Mouse (Mus musculus): Measurements from ENCODE around the gene Idh3b.

Gene Idh3b

DNA sequence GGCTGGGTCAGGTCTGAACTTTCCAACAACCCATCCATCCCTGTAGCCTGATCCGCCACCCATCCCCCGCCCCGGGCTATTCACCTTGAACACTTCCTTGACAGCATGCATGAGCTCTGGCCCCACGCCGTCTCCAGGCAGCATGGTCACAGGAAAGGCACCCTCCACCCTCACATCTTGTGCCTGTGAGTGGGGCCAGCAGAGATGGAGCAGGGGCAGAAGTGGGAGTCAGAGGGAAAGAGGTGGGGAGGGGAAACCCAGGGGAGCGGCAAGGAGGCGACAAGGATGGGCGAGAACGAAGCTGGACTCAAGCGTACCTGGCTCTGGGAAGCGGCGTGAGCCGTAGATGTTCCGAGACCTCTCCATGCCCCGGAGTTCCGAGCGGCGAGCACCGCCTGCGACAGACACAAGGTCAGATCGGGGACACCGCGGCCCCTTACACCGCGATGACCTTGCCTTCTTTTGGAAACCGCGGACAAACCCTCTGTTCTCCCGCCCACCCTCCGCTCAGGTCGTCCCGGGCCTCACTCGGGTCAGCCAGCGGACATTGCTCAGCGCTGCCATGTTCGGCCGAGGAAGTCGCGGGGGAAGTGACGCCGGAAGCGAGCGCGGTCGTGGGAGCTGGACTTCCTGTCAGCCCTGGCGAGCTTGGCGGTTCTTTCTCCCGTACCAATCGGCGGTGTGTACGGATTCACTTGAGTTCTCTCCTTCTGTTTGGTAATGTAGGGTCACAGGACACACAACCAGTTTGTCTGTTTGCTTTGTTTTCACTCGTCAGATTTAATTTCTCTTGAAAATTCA lies at the start of gene Idh3b:
TSS of gene Idh3b (minus strand) at position 694 of the 801 bp plus-strand sequence.
- DNase-seq (ENCODE audit: low read depth) = peak; percentile 76

DNA sequence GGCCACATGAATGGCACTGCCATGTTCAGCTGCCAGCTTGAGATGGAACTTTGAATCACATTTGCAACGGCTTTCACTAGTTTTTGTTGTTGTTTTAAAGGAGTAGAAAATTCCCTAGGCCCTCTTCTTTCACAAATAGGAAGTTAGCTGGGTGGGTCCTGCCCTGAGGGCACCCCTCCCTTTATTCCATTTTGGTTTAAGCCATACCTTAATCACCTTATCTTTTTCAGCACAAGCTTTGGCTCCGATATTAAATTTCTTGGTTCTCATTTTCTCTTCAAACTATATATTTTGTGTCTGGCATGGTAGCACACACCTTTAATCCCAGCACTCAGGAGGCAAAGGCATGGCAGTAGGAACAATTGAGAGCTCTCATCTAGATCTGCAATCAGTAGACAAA lies 45.2 kb upstream of the Idh3b start:
- DNase-seq (ENCODE audit: low read depth) = no peak

GRCm38 (mm10) chr2:130327057-130327456 lies 42.7 kb upstream of the Idh3b start:
- peak; percentile 4 for DNase-seq (ENCODE audit: low read depth)

- no peak for DNase-seq (ENCODE audit: low read depth)
Observed at GRCm38 (mm10) chr2:130303014-130303413, 18.7 kb upstream of the Idh3b start.

DNA sequence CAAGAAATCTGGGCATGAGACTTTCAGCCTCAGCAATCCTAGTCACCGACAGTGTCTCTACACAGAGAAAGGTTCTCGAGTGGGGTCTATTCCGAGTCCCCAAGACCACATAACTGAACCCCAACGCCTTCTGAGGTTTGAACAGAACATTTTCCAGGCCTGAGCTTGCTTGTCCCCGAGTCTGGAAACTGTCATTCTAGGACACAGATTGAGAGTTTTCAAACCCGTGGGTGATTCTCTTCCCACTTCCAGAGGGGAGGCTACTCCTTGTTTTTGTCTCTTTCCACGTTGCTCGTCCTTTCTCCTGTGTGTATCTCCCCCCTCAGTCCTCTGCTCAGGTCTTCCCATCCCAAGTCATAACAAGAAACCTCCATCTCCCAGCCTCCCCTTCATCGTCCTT lies 13.2 kb upstream of the Idh3b start:
- DNase-seq (ENCODE audit: low read depth) = no peak

DNA sequence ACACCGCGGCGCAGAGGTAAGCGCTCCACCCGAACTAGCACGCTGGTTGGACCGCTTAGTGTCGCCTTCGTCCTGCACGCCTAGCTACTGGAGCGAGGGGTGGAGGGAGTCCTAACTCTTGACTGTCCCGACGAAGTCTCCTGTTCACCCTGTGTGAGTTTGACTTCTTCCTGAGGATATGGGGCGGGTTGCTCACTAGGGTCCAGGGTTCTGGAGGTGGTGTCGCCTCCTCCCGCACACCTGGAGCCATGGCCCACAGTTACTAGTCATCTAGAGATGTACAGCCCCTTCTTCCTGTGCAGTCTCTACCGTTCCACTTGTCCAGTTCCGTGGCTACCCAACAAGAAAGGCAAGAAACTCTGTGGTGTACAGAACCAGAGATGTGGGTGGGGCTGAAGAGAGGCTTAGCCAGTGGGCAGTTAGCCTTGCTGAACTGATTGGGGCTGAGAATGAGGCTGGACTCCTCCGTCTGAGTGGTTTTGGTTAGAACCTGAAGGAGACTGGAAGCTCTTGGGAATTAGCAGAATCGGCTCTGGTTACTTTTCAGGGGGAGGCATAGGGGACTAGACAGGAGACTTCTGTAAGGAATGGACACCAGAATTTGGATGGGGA lies 11.9 kb upstream of the Idh3b start:
- no peak for DNase-seq (ENCODE audit: low read depth)

DNA sequence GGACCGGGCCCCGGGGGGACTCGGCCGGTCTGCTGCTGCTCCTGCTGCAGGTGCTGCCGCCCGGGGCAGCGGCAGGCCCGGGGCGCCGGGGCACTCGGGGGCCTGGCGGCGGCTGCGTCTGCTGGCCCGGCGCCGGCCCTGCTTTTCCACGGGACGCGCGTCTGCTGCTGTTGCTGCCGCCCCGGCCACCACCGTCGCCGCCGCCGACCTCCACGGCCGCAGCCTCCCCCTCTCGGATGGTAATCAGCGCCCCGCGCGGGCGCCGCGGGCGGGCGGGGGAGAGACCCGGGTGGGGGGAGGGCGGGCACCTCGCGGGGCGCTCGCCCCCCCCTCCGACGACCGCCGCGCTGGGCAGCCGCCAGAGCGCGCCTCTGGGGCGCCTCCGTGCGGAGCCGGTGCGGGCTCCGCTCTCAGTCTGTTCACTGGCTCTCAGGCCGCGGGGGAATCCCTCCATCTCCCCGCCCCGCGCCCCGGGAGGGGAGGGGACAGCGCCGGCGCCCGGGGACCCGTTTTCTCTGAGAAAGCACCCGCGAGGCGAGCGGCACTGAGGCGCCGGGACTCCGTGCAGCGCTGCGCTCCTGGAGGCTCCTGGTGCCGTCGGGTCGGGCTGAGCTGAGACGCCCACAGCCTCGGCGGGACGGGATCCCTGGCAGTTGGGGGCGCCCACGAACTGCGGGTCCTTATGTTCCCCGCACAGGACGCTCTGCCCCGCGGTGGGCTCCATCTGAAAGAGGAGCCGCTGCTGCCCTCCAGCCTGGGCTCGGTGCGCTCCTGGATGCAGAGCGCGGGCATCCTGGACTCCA lies 11.2 kb upstream of the Idh3b start:
- no peak for DNase-seq (ENCODE audit: low read depth)

DNA sequence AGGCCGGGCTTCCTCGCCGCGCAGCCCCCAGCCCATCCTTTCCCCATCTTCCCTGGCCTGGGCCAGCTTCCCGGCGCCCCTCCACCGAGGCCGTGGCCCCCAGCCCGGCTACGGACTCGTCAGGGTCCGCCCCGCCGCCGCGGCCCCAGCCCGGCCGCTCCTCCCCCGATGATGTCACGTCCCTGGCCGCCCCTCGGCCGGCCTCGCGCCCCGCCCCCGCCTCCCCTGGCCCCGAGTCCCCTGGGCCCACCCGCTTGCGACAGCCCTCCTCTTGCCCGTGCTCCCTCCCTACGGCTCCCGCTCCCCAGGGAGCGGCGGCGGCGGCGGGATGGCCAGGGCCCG lies 10.6 kb upstream of the Idh3b start, which contains the start of gene Ebf4:
TSS of gene Ebf4 (plus strand) at position 234 of the 342 bp plus-strand sequence.
- DNase-seq (ENCODE audit: low read depth) = no peak

DNA sequence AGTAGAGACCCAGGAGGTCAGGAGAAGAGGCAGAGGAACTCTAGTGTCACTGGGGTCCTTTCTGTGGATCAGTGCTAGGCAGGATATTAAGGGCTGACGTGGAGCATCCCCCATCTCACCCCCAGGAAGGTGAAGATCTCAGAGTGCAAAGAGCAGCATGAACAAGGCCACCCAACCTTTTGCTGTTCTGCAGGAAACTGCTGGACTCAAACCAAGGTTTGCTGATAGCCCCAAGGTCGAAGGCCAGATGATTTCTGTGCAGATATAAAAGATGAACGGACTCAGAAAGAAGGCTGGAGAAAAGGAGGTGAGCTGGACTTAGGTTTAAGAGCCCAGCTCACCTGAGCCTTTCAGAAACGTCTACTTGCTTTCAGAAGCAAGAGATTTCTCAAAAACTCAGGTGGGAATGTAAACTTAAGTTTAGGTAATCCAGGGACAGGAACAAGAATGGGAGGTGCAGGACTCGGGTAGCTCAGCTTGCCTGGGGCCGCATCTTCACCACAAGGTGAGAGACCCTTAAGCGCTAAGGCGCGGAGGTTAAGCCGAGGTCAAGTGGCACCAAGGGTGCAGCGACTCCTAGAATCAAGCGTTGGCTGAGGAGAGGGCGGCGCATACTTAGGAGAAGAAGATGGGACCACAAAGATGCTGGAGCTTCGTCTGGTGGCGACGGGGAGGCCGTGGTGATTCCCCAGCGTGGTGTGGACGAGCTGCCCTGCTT lies 10.0 kb upstream of the Idh3b start:
- DNase-seq (ENCODE audit: low read depth) = no peak

DNA sequence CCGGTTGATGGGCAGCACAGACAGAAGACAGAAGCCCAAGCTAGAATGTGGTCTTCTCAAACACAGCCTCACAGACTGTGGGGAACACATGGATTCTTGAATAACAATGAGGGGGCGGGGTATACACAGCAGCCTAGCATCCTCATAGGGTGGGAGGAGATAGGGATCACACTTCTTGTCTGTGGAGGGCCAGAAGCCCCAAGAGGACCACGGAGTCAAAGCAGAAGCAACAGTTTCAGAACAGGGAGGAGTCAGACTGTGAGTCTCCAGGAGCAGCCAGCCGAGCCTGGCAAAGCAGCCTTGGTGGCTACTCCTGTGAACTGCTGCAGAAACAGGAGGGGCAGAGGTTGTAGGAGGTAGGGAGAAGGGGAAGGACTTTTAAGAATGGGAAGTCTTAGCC lies 9.1 kb upstream of the Idh3b start:
- no peak for DNase-seq (ENCODE audit: low read depth)

- no peak for DNase-seq (ENCODE audit: low read depth)
Observed at GRCm38 (mm10) chr2:130293009-130293408, 8.7 kb upstream of the Idh3b start.

DNA sequence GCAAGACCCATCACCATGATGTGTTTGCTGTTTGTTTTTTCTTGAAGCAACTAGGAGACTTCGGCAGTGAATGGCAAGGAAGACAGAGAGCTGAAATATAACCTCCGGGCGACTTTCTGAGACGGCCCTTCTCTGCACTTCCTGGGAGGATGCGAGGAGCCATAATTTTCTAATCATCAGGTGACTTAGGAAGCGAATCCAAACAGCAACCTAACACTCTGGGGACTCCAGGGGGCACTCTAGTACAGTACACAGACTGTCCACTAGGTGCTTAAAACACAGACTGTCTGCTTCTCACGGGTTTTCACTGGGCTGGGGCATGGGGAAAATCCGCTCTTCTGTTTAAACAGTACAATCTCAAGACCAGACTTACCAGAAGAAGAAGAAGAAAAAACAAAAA lies 7.1 kb upstream of the Idh3b start:
- peak; percentile 63 for DNase-seq (ENCODE audit: low read depth)

GRCm38 (mm10) chr2:130289086-130289485 lies 4.7 kb upstream of the Idh3b start:
- DNase-seq (ENCODE audit: low read depth) = no peak

GRCm38 (mm10) chr2:130280818-130281217 lies 3.5 kb downstream of the Idh3b start:
- no peak for DNase-seq (ENCODE audit: low read depth)

- no peak for DNase-seq (ENCODE audit: low read depth)
Observed at GRCm38 (mm10) chr2:130280224-130280623, 4.1 kb downstream of the Idh3b start.

GRCm38 (mm10) chr2:130279600-130280091 lies 4.7 kb downstream of the Idh3b start:
- DNase-seq (ENCODE audit: low read depth) = no peak

DNA sequence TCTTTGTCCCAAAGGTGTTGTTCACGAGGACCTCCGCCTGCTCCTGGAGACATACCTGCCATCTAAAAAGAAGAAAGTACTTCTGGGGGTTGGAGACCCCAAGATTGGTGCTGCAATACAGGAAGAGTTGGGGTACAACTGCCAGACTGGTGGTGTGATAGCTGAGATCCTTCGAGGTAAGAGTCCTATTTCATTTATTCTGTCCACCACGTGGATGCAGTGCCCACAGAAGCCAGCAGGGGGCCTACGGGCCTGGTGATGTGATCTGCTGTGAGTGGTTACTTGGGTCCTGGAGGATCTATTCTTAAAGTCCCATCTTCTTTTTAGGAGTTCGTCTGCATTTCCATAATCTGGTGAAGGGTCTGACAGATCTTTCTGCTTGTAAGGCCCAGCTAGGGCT lies 8.7 kb downstream of the Idh3b start:
- peak; percentile 86 for DNase-seq (ENCODE audit: low read depth)

DNA sequence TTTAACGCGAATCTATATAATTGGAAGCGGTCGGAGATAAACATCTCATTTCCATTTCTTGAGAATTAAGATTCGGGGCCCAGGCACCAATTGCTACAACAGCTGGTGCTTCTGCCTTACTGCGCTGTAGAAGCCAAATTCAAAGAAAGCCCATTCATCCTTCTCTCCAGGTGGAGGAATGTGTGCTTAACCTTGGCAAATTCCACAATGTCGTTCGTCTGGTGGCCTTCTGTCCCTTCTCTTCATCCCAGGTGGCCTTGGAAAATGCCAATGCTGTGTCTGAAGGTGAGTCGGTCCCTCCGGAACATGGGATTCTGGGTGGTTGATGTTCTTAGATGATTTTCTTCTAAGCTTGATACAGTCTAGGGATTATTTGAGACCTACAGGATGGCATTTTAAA lies 9.5 kb downstream of the Idh3b start:
- DNase-seq (ENCODE audit: low read depth) = no peak

GRCm38 (mm10) chr2:130274149-130274861 lies 10.0 kb downstream of the Idh3b start, which contains the start of gene Nop56:
Gene Nop56, plus strand, starts transcription at chr2:130274430.
- DNase-seq (ENCODE audit: low read depth) = peak; percentile 94

- DNase-seq (ENCODE audit: low read depth) = no peak
Observed at GRCm38 (mm10) chr2:130273732-130274131, 10.6 kb downstream of the Idh3b start.

- DNase-seq (ENCODE audit: low read depth) = no peak
Observed at GRCm38 (mm10) chr2:130268074-130268473, 16.3 kb downstream of the Idh3b start.
